Mouse (Mus musculus): Measurements from ENCODE around the gene Ndufs1.

DNA sequence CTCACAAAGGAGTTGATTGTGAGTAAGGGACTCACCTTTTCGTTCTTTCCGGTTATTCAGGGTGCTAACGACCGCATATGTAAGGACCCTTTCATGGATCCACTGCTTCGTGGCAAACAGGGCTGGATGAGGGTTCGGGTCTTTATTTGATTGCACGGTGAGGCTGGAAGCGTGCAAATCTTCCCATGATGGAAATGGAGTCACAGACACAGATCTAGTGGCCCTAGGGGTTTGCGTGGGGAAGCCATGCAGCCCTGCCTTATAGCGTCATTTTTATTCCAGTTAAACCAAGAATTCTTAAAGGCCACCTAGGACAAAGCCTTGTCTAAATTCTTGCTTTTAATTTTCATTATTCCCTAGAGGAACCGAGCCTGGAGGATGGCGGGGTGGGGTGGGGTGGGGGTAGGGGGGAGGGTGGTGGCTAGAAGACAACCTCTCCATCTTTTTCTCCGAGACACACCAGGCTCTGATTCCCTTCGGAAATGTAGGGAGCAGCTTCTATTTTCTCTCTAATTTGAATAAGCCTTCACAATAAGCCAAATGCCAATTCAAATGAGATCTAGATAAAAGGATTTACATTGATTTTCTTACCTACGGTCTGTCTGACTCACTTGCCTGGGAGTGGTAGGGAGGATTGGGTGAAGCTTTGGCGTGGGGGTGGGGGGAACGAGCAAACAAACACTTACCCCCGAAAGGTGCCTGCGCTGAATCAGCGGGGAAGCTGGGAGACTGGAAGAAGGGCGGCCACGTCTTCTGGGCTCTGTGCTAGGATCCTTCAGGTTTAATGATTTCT lies 37.0 kb upstream of the Ndufs1 start:
- TF ChIP-seq CTCF (IDR thresholded peaks at IDR 0.05; ENCODE audit: extremely low read depth, insufficient read length, insufficient replicate concordance, low read depth, low read length) = no peak
- no peak for TF ChIP-seq POLR2A (IDR thresholded peaks at IDR 0.05; ENCODE audit: low read depth, low read length)

Data from small intestine, adult 2 months (tissue).